Mouse (Mus musculus): ENCODE results near the gene Tns3.

DNA sequence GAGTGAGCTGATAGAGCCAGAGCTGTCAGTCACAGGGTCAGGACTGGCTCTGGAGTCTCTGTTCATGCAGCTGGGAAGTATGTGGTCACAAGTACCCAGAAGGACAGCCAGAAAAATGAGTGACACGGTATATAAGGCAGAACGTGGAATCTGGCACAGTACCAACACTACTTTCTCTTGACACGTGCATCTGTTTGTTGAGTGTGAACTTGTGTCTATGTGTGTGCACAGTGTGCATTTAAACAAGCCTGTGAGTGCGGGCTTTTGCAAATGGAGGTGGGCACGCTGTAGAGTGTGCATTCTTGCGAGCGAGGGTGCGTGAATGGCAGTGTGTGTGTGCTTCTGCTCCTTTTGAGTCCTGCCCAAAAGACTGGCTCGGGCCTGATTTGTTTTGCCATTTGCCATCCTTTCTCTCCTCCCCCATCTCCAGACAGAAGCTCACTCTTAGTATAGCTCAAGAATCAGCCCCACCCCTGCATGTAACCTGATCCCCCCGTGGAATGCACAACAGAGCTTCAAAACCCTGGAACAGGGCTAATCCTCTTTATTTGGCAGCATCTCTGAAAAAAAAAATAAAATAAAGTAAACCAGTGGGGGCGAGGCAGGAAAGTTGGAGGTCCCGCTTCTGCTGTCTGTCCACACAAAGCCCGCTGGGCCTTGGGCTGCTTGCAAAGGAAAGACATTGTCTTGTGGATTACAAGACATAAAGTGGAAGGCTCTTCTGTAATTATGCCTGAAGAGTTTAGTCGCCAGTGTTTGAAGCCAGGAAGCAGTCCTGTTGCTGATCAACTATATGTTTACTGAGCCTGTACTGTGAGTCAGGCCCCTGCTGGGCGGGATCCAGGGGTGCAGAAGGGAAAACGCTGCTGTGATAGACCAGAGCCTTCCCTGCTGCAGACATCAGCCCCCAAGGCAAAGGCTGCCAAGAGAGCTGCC is 28.5 kb upstream of the Tns3 start:
- TF ChIP-seq CTCF (IDR thresholded peaks at IDR 0.05; ENCODE audit: low read depth, low read length) (no peak), GATA1 (IDR thresholded peaks at IDR 0.05; ENCODE audit: borderline replicate concordance, low read length) (no peak), TAL1 (conservative IDR thresholded peaks at IDR 0.05; ENCODE audit: low read depth, low read length) (no peak), POLR2AphosphoS5 (IDR thresholded peaks at IDR 0.05; ENCODE audit: insufficient replicate concordance, low read depth, low read length) (no peak), GATA2 (IDR thresholded peaks at IDR 0.05; ENCODE audit: borderline replicate concordance, low read depth, low read length) (no peak)

Measured in G1E (cell line).